10 mouse cellular contexts compared by ENCODE assay signal in genomic region chr7:101393694-101394504, GRCm38 (mm10). TPM values are rescaled to one million over a fixed set of nuclear protein-coding genes. Genes with fewer than 3 reads are reported as not detected.
DNase-seq lines count a peak whose midpoint lies in the region; ATAC-seq and TF ChIP-seq lines count a peak whose summit lies in the region.
"Had no signal": no experiment of that assay in that cellular context is flagged by ENCODE, and none has a peak within 500 bp of the region (broad histone marks: within the 10 kb centered on the region; RNA-seq: fewer than 3 reads in every experiment).

No protein-coding gene starts in this region.

- peak overlapping the region; percentile 58 for H3K4me2 ChIP-seq in intestine, postnatal 0 days (replicated peaks; ENCODE audit: low read depth)
- H3K4me2 ChIP-seq in lung, embryonic 15.5 days, result peak overlapping the region; percentile 55

- no peaks in the 10 kb centered on the region for H3K9me3 ChIP-seq in intestine, postnatal 0 days (ENCODE audit: control insufficient read depth)
- no peaks in the 10 kb centered on the region for H3K9me3 ChIP-seq in lung, embryonic 15.5 days

- 44% methylated on average over 8 of the region's 8 CpGs for WGBS in intestine, postnatal 0 days
- WGBS in lung, embryonic 15.5 days, result 20% methylated on average over 8 of the region's 8 CpGs

- no peak overlapping the region for H3K4me3 ChIP-seq in left cerebral cortex, adult 2 months
- peak overlapping the region; percentile 26 for H3K4me3 ChIP-seq in intestine, postnatal 0 days (ENCODE audit: low read depth, low read length)
- peak overlapping the region; percentile 46 for H3K4me3 ChIP-seq in lung, embryonic 15.5 days

- TF ChIP-seq CTCF in left cerebral cortex, adult 2 months (IDR thresholded peaks at IDR 0.05), result no peak
- no peak for TF ChIP-seq CTCF in intestine, postnatal 0 days (IDR thresholded peaks at IDR 0.05; ENCODE audit: low read depth)

- no peaks in the 10 kb centered on the region for H3K27me3 ChIP-seq in intestine, postnatal 0 days (replicated peaks; ENCODE audit: control insufficient read depth, insufficient read depth, low read length)
- H3K27me3 ChIP-seq in lung, embryonic 15.5 days, result no peaks in the 10 kb centered on the region

- intact Hi-C loops in left cerebral cortex, adult 2 months (cut with DNase I), result no loop called here
- intact Hi-C loops in gastrocnemius, postnatal 36 days (cut with DNase I), result no loop called here

- peak overlapping the region; percentile 15; the same call in 1 of the 2 replicates for H3K27ac ChIP-seq in left cerebral cortex, adult 2 months
- H3K27ac ChIP-seq in intestine, postnatal 0 days (ENCODE audit: low read depth, low read length), result peak overlapping the region; percentile 50
- peak overlapping the region; percentile 99 for H3K27ac ChIP-seq in lung, embryonic 15.5 days

- H3K4me1 ChIP-seq in intestine, postnatal 0 days (replicated peaks; ENCODE audit: control insufficient read depth, insufficient read depth, low read length), result 0 out of 2 replicates have a peak, but pooled peaks cover 5% of the 10 kb centered on the region
- peaks cover 46% of the 10 kb centered on the region for H3K4me1 ChIP-seq in lung, embryonic 15.5 days

- no peak for DNase-seq in left cerebral cortex, adult 2 months (ENCODE audit: extremely low spot score in 1 of 2, low spot score in 2 of 2)
- no peak for DNase-seq in left cerebral cortex, adult 18-20 months (ENCODE audit: low spot score in 2 of 2)
- peak; percentile 58 to 82 for DNase-seq in gastrocnemius, postnatal 36 days
- DNase-seq in urinary bladder, postnatal 4 days (ENCODE audit: low spot score in 2 of 2), result peak; percentile 83 to 89
- DNase-seq in layer of hippocampus, adult 18-20 months (ENCODE audit: low spot score in 2 of 2), result no peak

- peaks cover 85% of the 10 kb centered on the region for H3K36me3 ChIP-seq in intestine, postnatal 0 days (ENCODE audit: control insufficient read depth, insufficient read depth)
- H3K36me3 ChIP-seq in lung, embryonic 15.5 days, result peaks cover 36% of the 10 kb centered on the region

- peak overlapping the region; percentile 40; the same call in 1 of the 2 replicates for H3K9ac ChIP-seq in intestine, postnatal 0 days (ENCODE audit: low read depth, low read length)
- peak overlapping the region; percentile 37; the same call in 1 of the 2 replicates for H3K9ac ChIP-seq in lung, embryonic 15.5 days

- peak; percentile 54 for ATAC-seq in intestine, postnatal 0 days
- peak; percentile 92 for ATAC-seq in lung, embryonic 15.5 days (ENCODE audit: borderline replicate concordance, extremely low read depth, low FRiP score, low TSS enrichment)
- ATAC-seq in granulocyte monocyte progenitor cell, adult 5-6 weeks (replicated peaks; ENCODE audit: poor library complexity, severe bottlenecking), result no peak

RNA-seq across cellular contexts. Expression of gene Gm45837, which starts 16.8 kb away (rescaled TPM):
- total RNA-seq in left cerebral cortex, adult 2 months (2021), result 1 to 10 TPM; 1.6 to 3.4 TPM
- 1 to 10 TPM in 1 of 2 experiments, not detected in 1; 1.3 TPM for total RNA-seq in left cerebral cortex, adult 18-20 months (2021)
- 1 to 10 TPM in 1 of 2 experiments, not detected in 1; 2.1 TPM for total RNA-seq in gastrocnemius, postnatal 36 days (2021)
- polyA plus RNA-seq in intestine, postnatal 0 days (2015; fragmentation: Nextera tagmentation; extraction: Ambion mirVana), result not detected in 2 replicates
- 10.3 TPM in 1 of 2 replicates, not detected in the other for polyA plus RNA-seq in lung, embryonic 15.5 days (2015; fragmentation: Nextera tagmentation; extraction: Ambion mirVana)
- total RNA-seq in layer of hippocampus, adult 18-20 months (2021), result 1 to 10 TPM in 1 of 2 experiments, not detected in 1; 2.0 TPM
- not detected in 2 replicates for total RNA-seq in granulocyte monocyte progenitor cell, adult 5-6 weeks (2014; fragmentation: Nextera tagmentation)
- 2.6 TPM in 1 of 2 replicates, not detected in the other for total RNA-seq in granulocyte monocyte progenitor cell, adult 5-6 weeks (2017)
- total RNA-seq: G1E; liver, adult 2 months had no signal
- polyA plus RNA-seq: liver, adult 2 months had no signal

RNA-seq across cellular contexts. Expression of gene Pde2a, which starts 27.6 kb away (rescaled TPM):
- 100 to 1,000 TPM; 372 to 375 TPM for total RNA-seq in left cerebral cortex, adult 2 months (2021)
- total RNA-seq in left cerebral cortex, adult 18-20 months (2021), result 100 to 1,000 TPM; 347 to 370 TPM
- total RNA-seq in gastrocnemius, postnatal 36 days (2021), result 10 to 100 TPM; 17.6 to 22.7 TPM
- polyA plus RNA-seq in intestine, postnatal 0 days (2015; fragmentation: Nextera tagmentation; extraction: Ambion mirVana), result 11.1 and 11.2 TPM in 2 replicates
- 16.9 and 26.7 TPM in 2 replicates for polyA plus RNA-seq in lung, embryonic 15.5 days (2015; fragmentation: Nextera tagmentation; extraction: Ambion mirVana)
- 100 to 1,000 TPM; 327 to 333 TPM for total RNA-seq in layer of hippocampus, adult 18-20 months (2021)
- total RNA-seq in granulocyte monocyte progenitor cell, adult 5-6 weeks (2014; fragmentation: Nextera tagmentation), result 15.8 and 21.1 TPM in 2 replicates
- total RNA-seq in granulocyte monocyte progenitor cell, adult 5-6 weeks (2017), result 23.1 and 28.5 TPM in 2 replicates
- polyA plus RNA-seq: G1E had no signal

RNA-seq across cellular contexts. Expression of gene Arap1, which starts 46.0 kb away (rescaled TPM):
- 10 to 100 TPM; 16.6 to 22.1 TPM for total RNA-seq in left cerebral cortex, adult 2 months (2021)
- total RNA-seq in left cerebral cortex, adult 18-20 months (2021), result 10 to 100 TPM; 15.6 to 24.1 TPM
- 10 to 100 TPM; 15.6 to 25.5 TPM for total RNA-seq in gastrocnemius, postnatal 36 days (2021)
- 31.2 and 35.3 TPM in 2 replicates for polyA plus RNA-seq in intestine, postnatal 0 days (2015; fragmentation: Nextera tagmentation; extraction: Ambion mirVana)
- polyA plus RNA-seq in lung, embryonic 15.5 days (2015; fragmentation: Nextera tagmentation; extraction: Ambion mirVana), result 105 and 109 TPM in 2 replicates
- total RNA-seq in layer of hippocampus, adult 18-20 months (2021), result 10 to 100 TPM; 15.4 to 18.0 TPM
- 59.2 and 81.5 TPM in 2 replicates for total RNA-seq in granulocyte monocyte progenitor cell, adult 5-6 weeks (2014; fragmentation: Nextera tagmentation)
- total RNA-seq in granulocyte monocyte progenitor cell, adult 5-6 weeks (2017), result 27.4 and 64.6 TPM in 2 replicates

Comparison
In these comparisons a context has a peak if more than half of its experiments do, and no peak if none do; other contexts are left out.
1. DNase-seq: peak in gastrocnemius, postnatal 36 days (2 of 2) and urinary bladder, postnatal 4 days (2 of 2); none in left cerebral cortex, adult 2 months (0 of 2), left cerebral cortex, adult 18-20 months (0 of 2) and layer of hippocampus, adult 18-20 months (0 of 2).
2. H3K27ac ChIP-seq: peak in every context shown above with its lines; median percentile 99 in lung, embryonic 15.5 days; 50 in intestine, postnatal 0 days; 15 in left cerebral cortex, adult 2 months.
3. RNA of gene Pde2a, which starts 27.6 kb away (total RNA-seq): 372 to 375 TPM in left cerebral cortex, adult 2 months, 347 to 370 TPM in left cerebral cortex, adult 18-20 months and 327 to 333 TPM in layer of hippocampus, adult 18-20 months; 15.8 to 28.5 TPM in granulocyte monocyte progenitor cell, adult 5-6 weeks and 17.6 to 22.7 TPM in gastrocnemius, postnatal 36 days; every median in the first group is over 10 times any median in the second.